Mouse (Mus musculus) kidney, adult 2 months (tissue): Measurements from ENCODE around the gene Tecpr1.

ENCODE experiments used
- CTCF ChIP-seq: fragments of 200-500 bp; conservative IDR thresholded peaks from 2 replicates; pipeline ENCODE4 v1.5.1; 2011; ENCODE audit warnings: low read depth, mild to moderate bottlenecking, control low read depth, low read length, moderate library complexity, mixed read lengths; ENCODE audit not compliant: insufficient read depth, insufficient read length
- POLR2A ChIP-seq: fragments of 200-500 bp; IDR thresholded peaks from one replicate; pipeline ENCODE4 v1.6.1; 2011; ENCODE audit warnings: low read depth, low read length, control low read depth

DNA sequence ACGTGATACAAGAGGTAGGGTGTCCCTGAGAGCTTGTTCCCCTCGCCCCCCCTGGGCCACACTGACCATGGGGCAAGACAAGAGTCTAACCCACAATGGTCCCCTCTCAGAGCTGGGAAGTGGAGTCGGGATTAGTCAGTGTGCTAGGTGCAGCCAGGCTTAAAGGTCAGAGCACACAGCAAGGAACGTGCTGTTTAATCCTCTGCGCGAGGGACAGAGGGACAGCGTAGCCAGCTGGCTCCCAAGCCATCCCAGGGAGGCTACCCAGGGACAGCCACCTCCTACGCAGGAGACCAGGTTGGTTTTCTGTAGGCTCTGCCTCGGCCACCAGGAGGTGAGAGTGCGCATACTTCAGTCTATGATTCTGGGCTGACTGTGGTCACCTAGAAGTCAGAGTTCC is 18.5 kb downstream of the Tecpr1 start:
- no peak for TF ChIP-seq POLR2A
- TF ChIP-seq CTCF: no peak
